Mouse (Mus musculus): ENCODE measurements around the gene Galnt16.

DNA sequence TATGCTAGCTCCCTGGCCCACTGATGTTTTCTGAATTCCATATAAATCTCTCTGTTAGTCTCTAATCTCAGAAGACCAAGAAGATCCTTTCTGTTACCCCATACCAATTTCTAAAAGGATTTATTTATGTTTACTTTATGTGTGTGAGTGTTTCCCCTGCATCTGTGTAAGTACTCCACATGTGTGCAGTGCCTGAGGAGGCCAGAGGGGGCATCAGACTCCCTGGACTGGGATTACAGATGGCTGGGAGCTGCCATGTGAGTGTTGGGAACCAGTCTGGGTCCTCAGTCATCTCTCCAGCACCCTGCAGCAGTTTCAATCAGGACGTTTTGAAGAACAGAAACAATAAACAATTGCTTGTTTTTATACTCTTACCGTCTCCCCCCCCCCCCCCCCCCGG is 34.7 kb upstream of the Galnt16 start:
- TF ChIP-seq POLR2A (IDR thresholded peaks at IDR 0.05; ENCODE audit: extremely low read depth, insufficient read depth, low read length): no peak
- no peak for TF ChIP-seq CTCF (IDR thresholded peaks at IDR 0.05; ENCODE audit: extremely low read depth, insufficient read depth, low read length)

All from cortical plate, adult 2 months (tissue).